Mouse (Mus musculus): ENCODE measurements around the gene Samd8. TPM values are rescaled to one million over a fixed set of nuclear protein-coding genes. Genes with fewer than 3 reads are reported as not detected.

Samd8 gene
- polyA plus RNA-seq, 1 experiment from 2014 or later = 11.6 TPM

DNA sequence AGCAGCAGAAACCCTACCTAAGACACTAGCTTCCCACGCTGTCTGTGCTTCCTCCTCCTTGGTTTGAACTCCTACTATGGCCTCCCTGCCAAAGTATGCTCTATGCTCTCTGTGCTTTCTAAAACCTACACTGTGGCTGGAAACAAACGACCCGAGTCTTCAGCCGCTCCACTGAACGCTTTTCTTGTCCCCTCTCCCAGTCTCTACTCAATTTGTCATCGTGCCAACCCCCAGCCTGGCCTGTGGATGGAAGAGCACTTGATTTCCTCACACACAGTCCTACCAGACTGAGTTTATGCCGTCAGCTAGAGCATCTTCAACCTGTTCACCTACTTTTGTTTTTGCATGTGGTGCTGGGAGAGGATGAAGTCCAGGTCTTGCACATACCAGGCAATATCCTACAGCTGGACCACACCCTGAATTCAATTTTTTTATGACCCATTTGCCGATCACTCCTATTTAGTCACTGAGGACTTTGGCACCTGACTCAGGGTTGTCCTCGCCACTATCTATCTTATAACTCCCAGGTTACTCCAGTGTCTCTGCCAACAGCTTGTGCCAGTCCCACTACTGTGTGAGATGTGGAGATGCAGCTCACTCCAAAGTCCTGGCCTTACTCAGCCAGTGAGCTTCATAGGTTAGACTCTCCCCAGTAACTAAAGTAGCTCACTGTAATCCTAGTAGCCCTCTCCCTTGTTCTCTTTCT, 75.6 kb downstream of the Samd8 start:
- WGBS = 87% methylated on average over 9 of the region's 9 CpGs

GRCm38 (mm10) chr14:21830876-21831767, 80.8 kb downstream of the Samd8 start:
- no peaks in the 10 kb centered on the region for H3K27me3 ChIP-seq (ENCODE audit: insufficient read depth, poor library complexity, severe bottlenecking)
- peaks cover 33% of the 10 kb centered on the region for H3K36me3 ChIP-seq
- H3K4me3 ChIP-seq = peak overlapping the region; percentile 94
- under 1% methylated on average over 60 of the region's 73 CpGs for WGBS
- no peaks in the 10 kb centered on the region for H3K9me3 ChIP-seq
- peak; percentile 98 for DNase-seq (ENCODE audit: low spot score)
- H3K4me1 ChIP-seq = peaks cover 39% of the 10 kb centered on the region
- H3K27ac ChIP-seq = peak overlapping the region; percentile 100

More for the DNA sequence above, 75.6 kb downstream of the Samd8 start:
- H3K27ac ChIP-seq = peak overlapping the region; percentile 92
- DNase-seq (ENCODE audit: low spot score) = no peak
- no peaks in the 10 kb centered on the region for H3K9me3 ChIP-seq
- peaks cover 71% of the 10 kb centered on the region for H3K4me1 ChIP-seq
- no peaks in the 10 kb centered on the region for H3K27me3 ChIP-seq (ENCODE audit: insufficient read depth, poor library complexity, severe bottlenecking)
- no peak overlapping the region for H3K4me3 ChIP-seq
- no peaks in the 10 kb centered on the region for H3K36me3 ChIP-seq

- no peaks in the 10 kb centered on the region for H3K9me3 ChIP-seq
- H3K4me3 ChIP-seq = peak overlapping the region; percentile 94
- H3K27ac ChIP-seq = peak overlapping the region; percentile 100
- H3K27me3 ChIP-seq (ENCODE audit: insufficient read depth, poor library complexity, severe bottlenecking) = no peaks in the 10 kb centered on the region
- WGBS = under 1% methylated on average over 28 of the region's 28 CpGs
- DNase-seq (ENCODE audit: low spot score) = no peak
- H3K4me1 ChIP-seq = peaks cover 31% of the 10 kb centered on the region
- H3K36me3 ChIP-seq = peaks cover 40% of the 10 kb centered on the region
Observed at GRCm38 (mm10) chr14:21831830-21832403, 81.6 kb downstream of the Samd8 start.

DNA sequence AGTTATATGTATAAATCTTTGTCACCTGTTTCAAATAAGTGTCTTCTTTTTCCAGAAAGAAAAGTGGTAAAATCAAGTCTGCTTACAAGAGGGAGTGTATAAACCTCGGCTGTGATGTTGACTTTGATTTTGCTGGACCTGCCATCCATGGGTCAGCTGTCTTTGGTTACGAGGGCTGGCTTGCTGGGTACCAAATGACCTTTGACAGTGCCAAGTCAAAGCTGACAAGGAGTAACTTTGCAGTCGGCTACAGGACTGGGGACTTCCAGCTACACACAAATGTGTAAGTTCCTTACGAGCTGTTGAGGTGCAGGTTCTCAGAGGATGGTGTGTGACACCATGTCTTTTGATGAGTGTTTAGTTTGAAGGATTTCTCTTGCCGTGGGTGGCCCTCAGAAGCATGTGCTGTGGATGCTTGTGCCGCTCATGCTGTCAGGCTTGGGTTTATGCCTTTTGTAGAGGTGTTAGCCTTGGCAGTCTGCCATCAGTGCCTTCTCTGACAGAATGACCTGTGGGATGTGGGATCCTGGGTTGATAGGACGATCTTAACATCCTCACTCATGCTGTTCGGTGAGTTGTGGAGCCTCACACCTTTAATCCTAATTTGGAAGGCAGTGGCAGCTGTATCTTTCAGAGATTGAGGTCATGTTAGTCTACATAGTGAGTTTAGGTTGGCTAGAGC, 88.1 kb downstream of the Samd8 start:
- no peak overlapping the region for H3K4me3 ChIP-seq
- 67% methylated on average over 8 of the region's 8 CpGs for WGBS
- no peak for DNase-seq (ENCODE audit: low spot score)
- H3K27me3 ChIP-seq (ENCODE audit: insufficient read depth, poor library complexity, severe bottlenecking) = no peaks in the 10 kb centered on the region
- no peaks in the 10 kb centered on the region for H3K9me3 ChIP-seq
- peaks cover 98% of the 10 kb centered on the region for H3K36me3 ChIP-seq
- H3K27ac ChIP-seq = no peak overlapping the region
- H3K4me1 ChIP-seq = peaks cover 20% of the 10 kb centered on the region

DNA sequence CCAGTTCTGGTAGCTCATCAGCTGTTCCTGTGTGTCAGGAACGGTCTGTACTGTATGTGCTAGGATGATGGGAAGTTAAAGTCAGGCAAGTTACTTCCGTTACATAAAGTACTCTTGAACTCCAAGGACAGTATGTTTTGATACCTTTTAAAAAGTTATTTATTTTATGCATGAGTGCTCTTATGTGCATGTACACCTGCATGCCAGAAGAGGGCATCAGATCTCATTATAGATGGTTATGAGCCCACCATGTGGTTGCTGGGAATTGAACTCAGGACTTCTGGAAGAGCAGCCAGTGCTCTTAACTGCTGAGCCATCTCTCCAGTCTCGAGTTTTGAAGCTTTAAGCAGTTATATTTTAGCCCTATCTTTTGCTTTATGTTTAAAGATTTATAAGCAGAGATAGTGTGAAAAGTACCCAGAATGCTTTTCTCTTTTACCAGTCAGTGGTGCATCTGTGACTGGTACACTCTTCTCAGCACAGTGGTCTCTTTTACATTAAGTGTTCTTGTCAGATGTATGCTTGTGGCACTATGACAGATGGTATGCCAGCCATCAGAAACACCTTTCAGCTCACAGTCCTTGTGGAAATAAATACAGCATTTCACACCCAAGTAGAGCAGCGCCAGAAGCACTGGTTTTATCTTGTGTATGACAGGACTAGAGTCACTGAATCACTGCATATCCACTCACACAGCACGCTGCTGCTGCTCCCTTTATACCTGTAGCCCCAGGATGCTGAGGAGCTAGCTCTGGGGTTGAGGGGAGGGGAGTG, 91.7 kb downstream of the Samd8 start:
- Histone ChIP-seq H3K4me3 (no peak overlapping the region), H3K4me1 (peaks cover 34% of the 10 kb centered on the region), H3K27ac (no peak overlapping the region), H3K9me3 (no peaks in the 10 kb centered on the region), H3K36me3 (peaks cover 100% of the 10 kb centered on the region), H3K27me3 (ENCODE audit: insufficient read depth, poor library complexity, severe bottlenecking) (no peaks in the 10 kb centered on the region)
- no peak for DNase-seq (ENCODE audit: low spot score)
- 76% methylated on average over 5 of the region's 5 CpGs for WGBS

- Histone ChIP-seq H3K27me3 (ENCODE audit: insufficient read depth, poor library complexity, severe bottlenecking) (no peaks in the 10 kb centered on the region), H3K4me1 (peaks cover 46% of the 10 kb centered on the region), H3K4me3 (no peak overlapping the region), H3K36me3 (peaks cover 91% of the 10 kb centered on the region), H3K27ac (no peak overlapping the region; the same call in 1 of the 2 replicates), H3K9me3 (no peaks in the 10 kb centered on the region)
- 30% methylated on average over 6 of the region's 6 CpGs for WGBS
- no peak for DNase-seq (ENCODE audit: low spot score)
Observed at GRCm38 (mm10) chr14:21843263-21843662, 92.9 kb downstream of the Samd8 start.

- H3K27me3 ChIP-seq (ENCODE audit: insufficient read depth, poor library complexity, severe bottlenecking) = no peaks in the 10 kb centered on the region
- peak overlapping the region; percentile 81 for H3K4me3 ChIP-seq
- WGBS = 14% methylated on average over 10 of the region's 10 CpGs
- no peaks in the 10 kb centered on the region for H3K9me3 ChIP-seq
- peak; percentile 75 for DNase-seq (ENCODE audit: low spot score)
- H3K36me3 ChIP-seq = peaks cover 54% of the 10 kb centered on the region
- peak overlapping the region; percentile 94 for H3K27ac ChIP-seq
- peaks cover 68% of the 10 kb centered on the region for H3K4me1 ChIP-seq
Observed at GRCm38 (mm10) chr14:21846827-21847380, 96.6 kb downstream of the Samd8 start.

GRCm38 (mm10) chr14:21847381-21848165, 97.2 kb downstream of the Samd8 start:
- H3K9me3 ChIP-seq = no peaks in the 10 kb centered on the region
- H3K36me3 ChIP-seq = peaks cover 48% of the 10 kb centered on the region
- WGBS = under 1% methylated on average over 50 of the region's 50 CpGs
- no peaks in the 10 kb centered on the region for H3K27me3 ChIP-seq (ENCODE audit: insufficient read depth, poor library complexity, severe bottlenecking)
- H3K4me3 ChIP-seq = peak overlapping the region; percentile 81
- peak overlapping the region; percentile 94 for H3K27ac ChIP-seq
- H3K4me1 ChIP-seq = peaks cover 70% of the 10 kb centered on the region
- peak; percentile 90 for DNase-seq (ENCODE audit: low spot score)

Other genes starting within 250 kb of the Samd8 start
- gene Dupd1, start 36.0 kb upstream of the Samd8 start, polyA plus RNA-seq (2016; fragmentation: Nextera tagmentation; extraction: Ambion mirVana) = 0.12 and 0.15 TPM in 2 replicates
- gene Dusp13, start 650 bp downstream of the Samd8 start, polyA plus RNA-seq (2016; fragmentation: Nextera tagmentation; extraction: Ambion mirVana) = 0.10 TPM in 1 of 2 replicates, not detected in the other
- 377 and 438 TPM in 2 replicates for gene Vdac2, start 74.7 kb downstream of the Samd8 start, polyA plus RNA-seq (2016; fragmentation: Nextera tagmentation; extraction: Ambion mirVana)
- gene Comtd1, start 98.4 kb downstream of the Samd8 start, polyA plus RNA-seq (2016; fragmentation: Nextera tagmentation; extraction: Ambion mirVana) = 48.1 and 52.2 TPM in 2 replicates
- 3.2 and 13.4 TPM in 2 replicates for gene Zfp503, start 239.1 kb downstream of the Samd8 start, polyA plus RNA-seq (2016; fragmentation: Nextera tagmentation; extraction: Ambion mirVana)